Mouse (Mus musculus): Measurements from ENCODE around the gene Mdp1.

- TF ChIP-seq CTCF (IDR thresholded peaks at IDR 0.05; ENCODE audit: extremely low read depth, insufficient read length, insufficient replicate concordance, low read depth, low read length) (no peak), POLR2A (IDR thresholded peaks at IDR 0.05; ENCODE audit: low read depth, low read length) (no peak)
Measured at GRCm38 (mm10) chr14:55672741-55673060, 12.4 kb upstream of the Mdp1 start.

Data from small intestine, adult 2 months (tissue).